Mouse (Mus musculus) E14TG2a.4 (cell line): ENCODE measurements around the gene Gsg1.

ENCODE experiments used
- CTCF ChIP-seq: conservative IDR thresholded peaks from 2 replicates; pipeline ENCODE4 v1.5.1; 2014; ENCODE audit warnings: low read length
- NANOG ChIP-seq: IDR thresholded peaks from 2 replicates; pipeline ENCODE4 v1.6.1; 2014; ENCODE audit warnings: borderline replicate concordance, low read length, mixed read lengths
- POU5F1 ChIP-seq: IDR thresholded peaks from 2 replicates; pipeline ENCODE4 v1.6.1; 2014; ENCODE audit warnings: low read length, borderline replicate concordance

- no peak for TF ChIP-seq CTCF
- TF ChIP-seq POU5F1: no peak
- no peak for TF ChIP-seq NANOG
These were observed 25.1 kb upstream of the Gsg1 start for GRCm38 (mm10) chr6:135279286-135279685.
